Mouse (Mus musculus) heart, adult 10 weeks (tissue): ENCODE data around the gene Gm11034. TPM values are rescaled to one million over a fixed set of nuclear protein-coding genes. Genes with fewer than 3 reads are reported as not detected.

ENCODE experiments used
- polyA plus RNA-seq: library from polyadenylated mRNA; stranded (reverse); fragments of 350-450 nt; fragmentation: Illumina TruSeq; extraction: RNeasy Lipid Tissue Mini Kit (QIAGEN cat#74804); gene quantifications from one replicate; pipeline ENCODE4 v1.2.3, GENCODE M21; 2014; ENCODE audit warnings: low read depth, low replicate concordance

Gm11034 gene
- not detected for polyA plus RNA-seq

GRCm38 (mm10) chr8:72213536-72213935 lies at the start of gene Gm11034:
Gene Gm11034 (minus strand): TSS chr8:72213636.

GRCm38 (mm10) chr8:72239499-72240402 lies 26.3 kb upstream of the Gm11034 start, which contains the start of gene Ap1m1:
Gene Ap1m1 (plus strand): TSS chr8:72240018.

GRCm38 (mm10) chr8:72219541-72220363 lies 6.3 kb upstream of the Gm11034 start, which contains the start of gene Fam32a:
Gene Fam32a (plus strand): TSS chr8:72219730.

DNA sequence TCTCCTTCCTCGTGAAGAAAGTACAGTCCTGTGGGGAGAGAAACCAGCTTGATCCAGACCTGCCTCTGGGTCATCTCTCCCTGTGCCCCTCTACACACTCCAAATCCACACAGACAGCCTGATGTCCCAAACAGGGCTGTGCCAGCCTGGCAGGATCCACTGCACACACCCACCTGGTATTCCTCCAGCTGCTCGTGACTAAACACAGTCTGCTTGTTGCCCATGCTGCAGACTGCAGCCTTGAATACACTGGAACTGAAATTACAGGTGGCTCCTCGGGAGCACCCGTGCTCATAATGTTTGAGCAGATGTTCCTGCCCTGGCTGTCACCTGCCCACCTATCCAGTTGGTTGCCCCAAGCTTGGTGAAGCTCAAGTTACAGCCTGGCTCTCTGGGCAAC lies 685 bp downstream of the Gm11034 start, which contains the start of gene Cib3:
TSS of gene Cib3 (minus strand) at position 87 of the 400 bp plus-strand sequence.

DNA sequence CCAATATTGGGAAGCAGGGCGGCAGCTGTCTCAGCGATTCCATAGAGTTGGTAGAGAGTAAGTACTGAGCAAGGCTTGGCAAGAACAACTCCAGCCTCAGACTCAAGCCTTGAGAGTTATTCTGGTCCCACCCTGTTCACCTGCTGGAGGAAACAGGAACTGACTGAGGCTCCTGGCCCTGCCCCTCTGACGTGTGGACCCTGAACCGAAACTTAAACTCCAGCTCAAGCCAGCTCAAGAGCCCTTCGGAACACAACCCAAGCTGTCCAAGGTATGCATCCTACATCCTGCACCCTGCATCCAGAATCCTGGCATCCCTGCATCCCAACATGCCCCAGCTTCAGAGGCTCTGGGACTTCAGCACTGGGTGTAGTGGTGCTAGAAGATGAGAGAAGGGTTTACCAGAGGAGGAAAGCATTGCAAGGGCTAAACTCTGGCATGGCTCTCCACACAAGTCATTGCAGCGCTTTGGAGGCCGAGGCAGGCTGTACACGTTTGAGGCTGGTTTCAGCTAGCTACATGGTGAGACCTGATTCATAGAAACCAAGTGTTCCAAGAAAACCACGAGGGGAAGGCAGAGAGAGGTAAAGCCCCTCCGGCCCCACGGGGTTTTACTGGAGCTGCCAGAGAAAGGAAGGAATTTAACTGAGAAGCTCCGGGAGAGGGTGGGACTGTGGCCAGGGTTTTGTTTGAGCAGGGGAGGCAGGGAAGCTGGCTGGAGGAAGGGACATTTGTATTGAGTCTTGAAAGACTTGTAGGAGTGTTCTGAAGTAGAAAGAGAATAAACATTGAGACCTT lies 23.8 kb downstream of the Gm11034 start, which contains the start of gene Hsh2d:
TSS of gene Hsh2d (plus strand) at position 222 of the 798 bp plus-strand sequence.

Other genes starting within 250 kb of the Gm11034 start
- gene Cyp4f18, start 204.0 kb downstream of the Gm11034 start, polyA plus RNA-seq: 0.34 TPM
- gene Olfr372, start 172.4 kb downstream of the Gm11034 start, polyA plus RNA-seq: not detected
- gene Olfr373, start 130.5 kb downstream of the Gm11034 start, polyA plus RNA-seq: not detected
- not detected for gene Olfr374, start 106.6 kb downstream of the Gm11034 start, polyA plus RNA-seq
- 104 TPM for gene Tpm4, start 78.7 kb downstream of the Gm11034 start, polyA plus RNA-seq
- gene Rab8a, start 52.4 kb downstream of the Gm11034 start, polyA plus RNA-seq: 24.8 TPM
- not detected for gene Hsh2d, start 24.0 kb downstream of the Gm11034 start, polyA plus RNA-seq
- gene Cib3, start 799 bp downstream of the Gm11034 start, polyA plus RNA-seq: 1.2 TPM
- 28.9 TPM for gene Fam32a, start 6.1 kb upstream of the Gm11034 start, polyA plus RNA-seq
- gene Ap1m1, start 26.4 kb upstream of the Gm11034 start, polyA plus RNA-seq: 61.0 TPM
- gene Gm10282, start 91.6 kb upstream of the Gm11034 start, polyA plus RNA-seq: 2.5 TPM
- gene Klf2, start 105.4 kb upstream of the Gm11034 start, polyA plus RNA-seq: 55.2 TPM
- gene Eps15l1, start 207.8 kb upstream of the Gm11034 start, polyA plus RNA-seq: 42.1 TPM
- 40.0 TPM for gene Calr3, start 230.2 kb upstream of the Gm11034 start, polyA plus RNA-seq
- 4.9 TPM for gene 1700030K09Rik, start 230.2 kb upstream of the Gm11034 start, polyA plus RNA-seq